Mouse (Mus musculus): ENCODE results near the gene Zkscan5.

GRCm38 (mm10) chr5:145219981-145220380 is 15.6 kb downstream of the Zkscan5 start:
- TF ChIP-seq CTCF (IDR thresholded peaks at IDR 0.05; ENCODE audit: insufficient read depth, low read depth, low read length) (no peak), POLR2A (IDR thresholded peaks at IDR 0.05; ENCODE audit: insufficient read depth, low read depth, low read length) (no peak)

Data from olfactory bulb, adult 2 months (tissue).